In the genomic region with DNA sequence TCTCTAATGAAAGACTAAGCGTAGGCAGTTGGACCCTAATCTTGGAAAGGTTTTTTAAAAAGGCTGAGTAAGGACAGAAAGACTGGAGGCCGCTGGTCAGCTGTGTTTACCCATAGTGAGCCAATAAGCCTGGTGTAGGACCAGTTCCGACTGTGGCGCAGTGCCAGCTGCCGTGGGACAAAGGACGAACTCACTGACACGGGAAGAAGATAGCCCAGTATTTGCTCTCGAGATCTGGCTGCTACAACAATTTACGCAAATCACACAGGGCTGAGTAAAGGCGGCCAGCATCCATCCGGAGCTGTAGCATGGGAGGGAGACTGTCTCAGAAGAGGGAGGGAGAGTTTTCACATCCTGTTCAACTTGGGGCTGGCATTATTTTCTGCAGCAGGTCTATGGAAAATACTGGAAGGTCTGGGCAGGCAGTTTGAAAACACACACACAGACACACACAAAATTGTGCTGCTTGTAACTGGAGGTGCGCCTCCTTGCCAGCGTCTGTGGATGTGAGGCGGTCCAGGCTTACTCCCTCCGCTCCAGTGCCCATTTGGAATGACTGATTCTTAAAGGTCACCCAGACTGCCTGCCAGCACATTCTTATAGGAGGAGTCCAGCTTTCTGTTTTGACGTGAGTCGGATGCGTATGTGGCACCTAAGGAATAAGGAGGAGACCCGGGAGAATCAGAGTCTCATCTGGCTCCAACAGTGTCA, we compare ENCODE assay signal across 8 mouse cellular contexts.
DNase-seq lines count a peak whose midpoint lies in the region; ATAC-seq lines count a peak whose summit lies in the region.

No protein-coding gene starts in this region.

- no peak overlapping the region for H3K9ac ChIP-seq in liver, embryonic 11.5 days (ENCODE audit: low read depth, low read length)
- no peak overlapping the region for H3K9ac ChIP-seq in midbrain, embryonic 14.5 days (replicated peaks; ENCODE audit: low read length)

- 68% methylated on average over 19 of the region's 19 CpGs for WGBS in liver, embryonic 11.5 days
- 65% methylated on average over 19 of the region's 19 CpGs for WGBS in midbrain, embryonic 14.5 days

- intact Hi-C loops in heart, postnatal 14 days (cut with DNase I) = loop anchor here (10.0 kb wide), 1 partner anchor 278 kb away; a partner anchor contains a TSS

- no peak overlapping the region for H3K27ac ChIP-seq in liver, embryonic 11.5 days (ENCODE audit: low read depth, low read length)
- H3K27ac ChIP-seq in midbrain, embryonic 14.5 days (replicated peaks; ENCODE audit: low read depth, low read length) = no peak overlapping the region

- DNase-seq in liver = peak; percentile 16
- no peak for DNase-seq in liver, embryonic 11.5 days (ENCODE audit: low spot score)
- peak; percentile 59 to 60 for DNase-seq in cerebellum, postnatal 36 days
- peak; percentile 80 for DNase-seq in heart, postnatal 14 days
- DNase-seq in layer of hippocampus, postnatal 25 days (ENCODE audit: extremely low spot score in 1 of 2, low spot score in 1 of 2) = peak; percentile 11 to 33
- DNase-seq in midbrain, embryonic 14.5 days = peak; percentile 46
- no peak for DNase-seq in T-cell, adult 2 months (ENCODE audit: low spot score)
- DNase-seq in spleen, postnatal 14 days (ENCODE audit: low spot score in 2 of 2) = no peak

- H3K4me3 ChIP-seq in liver, embryonic 11.5 days (ENCODE audit: low read depth, low read length) = no peak overlapping the region
- no peak overlapping the region for H3K4me3 ChIP-seq in midbrain, embryonic 14.5 days (replicated peaks; ENCODE audit: low read depth, low read length)

- no peak for ATAC-seq in liver, embryonic 11.5 days (replicated peaks; ENCODE audit: low FRiP score)
- 0 out of 2 replicates have a peak, but pooled peaks have one; percentile 17 for ATAC-seq in midbrain, embryonic 14.5 days (ENCODE audit: low FRiP score, low TSS enrichment)

- H3K4me2 ChIP-seq in liver, embryonic 11.5 days = no peak overlapping the region
- 0 out of 2 replicates have a peak overlapping the region, but pooled peaks have one; percentile 8 for H3K4me2 ChIP-seq in midbrain, embryonic 14.5 days (ENCODE audit: low read length)

- H3K4me1 ChIP-seq in liver, embryonic 11.5 days (replicated peaks; ENCODE audit: control insufficient read depth, insufficient read depth, low read length) = no peaks in the 10 kb centered on the region
- no peaks in the 10 kb centered on the region for H3K4me1 ChIP-seq in midbrain, embryonic 14.5 days (ENCODE audit: control insufficient read depth, insufficient read depth, low read length)

- no peaks in the 10 kb centered on the region for H3K9me3 ChIP-seq in liver, embryonic 11.5 days (ENCODE audit: control insufficient read depth, low read length)
- no peaks in the 10 kb centered on the region for H3K9me3 ChIP-seq in midbrain, embryonic 14.5 days (ENCODE audit: control insufficient read depth, low read length)

- H3K27me3 ChIP-seq in liver, embryonic 11.5 days (replicated peaks; ENCODE audit: control insufficient read depth, insufficient read depth, low read length) = no peaks in the 10 kb centered on the region
- H3K27me3 ChIP-seq in midbrain, embryonic 14.5 days (ENCODE audit: control insufficient read depth, insufficient read depth, low read length) = no peaks in the 10 kb centered on the region

- no peaks in the 10 kb centered on the region for H3K36me3 ChIP-seq in liver, embryonic 11.5 days (ENCODE audit: control insufficient read depth, insufficient read depth, low read length)
- no peaks in the 10 kb centered on the region for H3K36me3 ChIP-seq in midbrain, embryonic 14.5 days (ENCODE audit: control insufficient read depth, insufficient read depth, low read length)

Comparison
In these comparisons a context has a peak if more than half of its experiments do, and no peak if none do; other contexts are left out.
1. DNase-seq: peak in liver (single experiment), cerebellum, postnatal 36 days (2 of 2), heart, postnatal 14 days (2 of 2), layer of hippocampus, postnatal 25 days (2 of 2) and midbrain, embryonic 14.5 days (single experiment); none in liver, embryonic 11.5 days (single experiment), T-cell, adult 2 months (single experiment) and spleen, postnatal 14 days (0 of 2).